Mouse (Mus musculus) heart, postnatal 0 days (tissue): ENCODE results near the gene Polr3c. TPM values are rescaled to one million over a fixed set of nuclear protein-coding genes. Genes with fewer than 3 reads are reported as not detected.

Source experiments
- ATAC-seq: fragments of 200-750 bp; cut with Nextera tagmentation; 2 replicates; pipeline ENCODE4 v1.8.0; 2017; ENCODE audit warnings: low read depth, moderate number of reproducible peaks, moderate library complexity; ENCODE audit not compliant: insufficient read depth
- DNase-seq: peaks from one replicate; pipeline ENCODE4 v3.0.0-alpha.2; 2016; ENCODE audit warnings: low spot score
- H3K27ac ChIP-seq: fragments of 300-500 bp; sonication (generic); 2 replicates; pipeline ENCODE4 v1.5.1; 2014; ENCODE audit warnings: low read depth, mild to moderate bottlenecking
- H3K27me3 ChIP-seq: fragments of 300-500 bp; sonication (generic); 2 replicates; pipeline ENCODE4 v1.6.1; 2014; ENCODE audit warnings: low read length, mixed read lengths; ENCODE audit not compliant: control insufficient read depth, insufficient read depth
- H3K36me3 ChIP-seq: fragments of 300-500 bp; sonication (generic); replicated peaks from 2 replicates; pipeline ENCODE4 v1.6.1; 2014; ENCODE audit warnings: low read length, mixed read lengths; ENCODE audit not compliant: control insufficient read depth, insufficient read depth
- H3K4me1 ChIP-seq: fragments of 300-500 bp; sonication (generic); 2 replicates; pipeline ENCODE4 v1.6.1; 2014; ENCODE audit warnings: antibody characterized with exemption; ENCODE audit not compliant: control insufficient read depth, insufficient read depth
- H3K4me2 ChIP-seq: fragments of 300-500 bp; sonication (generic); 2 replicates; pipeline ENCODE4 v1.6.1; 2014; ENCODE audit warnings: low read depth, mild to moderate bottlenecking, low read length, moderate library complexity
- H3K4me3 ChIP-seq: fragments of 300-500 bp; sonication (generic); 2 replicates; pipeline ENCODE4 v1.5.1; 2014; ENCODE audit warnings: low read depth, low read length
- H3K9ac ChIP-seq: fragments of 300-500 bp; sonication (generic); replicated peaks from 2 replicates; pipeline ENCODE4 v1.6.1; 2014; ENCODE audit warnings: low read depth, low read length, mixed read lengths
- H3K9me3 ChIP-seq: fragments of 300-500 bp; sonication (generic); replicated peaks from 2 replicates; pipeline ENCODE4 v1.6.1; 2016; ENCODE audit warnings: low read length; ENCODE audit not compliant: control insufficient read depth
- CTCF ChIP-seq: IDR thresholded peaks from 2 replicates; pipeline ENCODE4 v1.5.1; 2016; ENCODE audit warnings: antibody characterized with exemption, control low read depth, low read depth
- EP300 ChIP-seq: IDR thresholded peaks from 2 replicates; pipeline ENCODE4 v1.6.1; 2016; ENCODE audit warnings: antibody characterized with exemption, low read depth
- WGBS: fragments of 180-500 bp; shearing (Covaris S2); extraction: QIAGEN DNeasy Blood & Tissue Kit; methylation state at CpG from one replicate; pipeline ENCODE4 v1.1.7; 2014; 5-methylcytosine and 5-hydroxymethylcytosine counted together
- polyA plus RNA-seq: library from polyadenylated mRNA; unstranded; fragments of >200 nt; fragmentation: Nextera tagmentation; extraction: Ambion mirVana; gene quantifications from 2 replicates; pipeline ENCODE4 v1.2.1, GENCODE M21; 2015
- total RNA-seq: library from RNA; depleted of rRNA; stranded (reverse); fragments of >200 nt; gene quantifications from 2 replicates; pipeline ENCODE4 v1.2.3, GENCODE M21; 2014; ENCODE audit warnings: low replicate concordance

The Polr3c gene
- total and polyA plus RNA-seq, 2 experiments from 2014 or later: 23.0 to 25.4 TPM

- peak overlapping the region; percentile 50 for H3K4me3 ChIP-seq
- ATAC-seq: no peak
Measured at GRCm38 (mm10) chr3:96708684-96709064, 18.8 kb downstream of the Polr3c start.

GRCm38 (mm10) chr3:96707903-96708683 lies 19.3 kb downstream of the Polr3c start, which contains the start of gene Nudt17:
Gene Nudt17, minus strand, starts transcription at chr3:96708562.
- peak; percentile 88 for TF ChIP-seq CTCF
- TF ChIP-seq EP300: no peak
- ATAC-seq: peak; percentile 85
- peak within 1 kb of the TSS; percentile 50 for H3K4me3 ChIP-seq
- H3K9me3 ChIP-seq: no peaks in the 10 kb centered on the region
- peak; percentile 72 for DNase-seq
- H3K9ac ChIP-seq: 0 out of 2 replicates have a peak within 1 kb of the TSS, but pooled peaks have one; percentile 36
- H3K4me1 ChIP-seq: no peaks in the 10 kb centered on the region
- WGBS: 5% methylated on average over 42 of the region's 42 CpGs
- H3K27me3 ChIP-seq: no peaks in the 10 kb centered on the region
- H3K4me2 ChIP-seq: peak within 1 kb of the TSS; percentile 87
- H3K36me3 ChIP-seq: peaks cover 54% of the 10 kb centered on the region
- H3K27ac ChIP-seq: no peak within 1 kb of the TSS

More at GRCm38 (mm10) chr3:96708684-96709064, 18.8 kb downstream of the Polr3c start:
- WGBS: 36% methylated on average over 2 of the region's 2 CpGs
- H3K27me3 ChIP-seq: no peaks in the 10 kb centered on the region
- H3K36me3 ChIP-seq: peaks cover 59% of the 10 kb centered on the region
- TF ChIP-seq CTCF: no peak
- TF ChIP-seq EP300: no peak
- H3K4me2 ChIP-seq: peak overlapping the region; percentile 87
- no peak for DNase-seq
- no peak overlapping the region for H3K9ac ChIP-seq
- no peak overlapping the region for H3K27ac ChIP-seq
- H3K4me1 ChIP-seq: no peaks in the 10 kb centered on the region
- no peaks in the 10 kb centered on the region for H3K9me3 ChIP-seq

GRCm38 (mm10) chr3:96706984-96707383 lies 20.4 kb downstream of the Polr3c start:
- WGBS: 67% methylated on average over 7 of the region's 7 CpGs
- ATAC-seq: no peak
- H3K4me1 ChIP-seq: no peaks in the 10 kb centered on the region
- no peaks in the 10 kb centered on the region for H3K9me3 ChIP-seq
- no peak for DNase-seq
- no peak overlapping the region for H3K4me3 ChIP-seq
- H3K27ac ChIP-seq: no peak overlapping the region
- no peak overlapping the region for H3K4me2 ChIP-seq
- H3K36me3 ChIP-seq: peaks cover 52% of the 10 kb centered on the region
- no peak overlapping the region for H3K9ac ChIP-seq
- no peak for TF ChIP-seq EP300
- TF ChIP-seq CTCF: no peak
- H3K27me3 ChIP-seq: no peaks in the 10 kb centered on the region

GRCm38 (mm10) chr3:96706217-96706616 lies 21.2 kb downstream of the Polr3c start:
- Histone ChIP-seq H3K9ac (no peak overlapping the region), H3K36me3 (peaks cover 52% of the 10 kb centered on the region), H3K9me3 (no peaks in the 10 kb centered on the region), H3K4me3 (no peak overlapping the region), H3K4me2 (no peak overlapping the region), H3K27ac (no peak overlapping the region), H3K4me1 (no peaks in the 10 kb centered on the region), H3K27me3 (no peaks in the 10 kb centered on the region)
- ATAC-seq: no peak
- TF ChIP-seq EP300 (no peak), CTCF (no peak)
- DNase-seq: no peak
- 90% methylated on average over 11 of the region's 11 CpGs for WGBS

GRCm38 (mm10) chr3:96704778-96705177 lies 22.6 kb downstream of the Polr3c start:
- Histone ChIP-seq H3K9ac (no peak overlapping the region), H3K36me3 (peaks cover 47% of the 10 kb centered on the region), H3K4me1 (no peaks in the 10 kb centered on the region), H3K4me3 (no peak overlapping the region), H3K9me3 (no peaks in the 10 kb centered on the region), H3K4me2 (no peak overlapping the region), H3K27me3 (no peaks in the 10 kb centered on the region), H3K27ac (no peak overlapping the region)
- ATAC-seq: no peak
- no peak for DNase-seq
- 58% methylated on average over 11 of the region's 11 CpGs for WGBS
- TF ChIP-seq EP300 (no peak), CTCF (peak; percentile 37)
